Mouse (Mus musculus) megakaryocyte, adult 5-6 weeks (primary cell): ENCODE data around the gene Papss1. TPM values are rescaled to one million over a fixed set of nuclear protein-coding genes. Genes with fewer than 3 reads are reported as not detected.

ENCODE experiments used
- ATAC-seq: 2 replicates; pipeline ENCODE4 v1.8.0; 2016; ENCODE audit warnings: mild to moderate bottlenecking, inconsistent platforms; ENCODE audit not compliant: poor library complexity, severe bottlenecking
- total RNA-seq, 2 experiments: library from RNA; stranded (forward) in 1 of 2; stranded (reverse) in 1 of 2; fragments of 153-499, 151-499 nt in 1 of 2; fragments of 221-1000, 200-1000 nt in 1 of 2; gene quantifications; 2 replicates each; pipeline versions ENCODE4 v1.2.3 to v1.2.4; 2015 to 2017

Papss1 gene
- total RNA-seq, 2 experiments from 2014 or later = 19.8 to 33.4 TPM

- ATAC-seq = no peak
Measured at GRCm38 (mm10) chr3:131630407-131631317, 66.1 kb downstream of the Papss1 start.

GRCm38 (mm10) chr3:131631318-131631870 is 66.8 kb downstream of the Papss1 start:
- no peak for ATAC-seq

- no peak for ATAC-seq
Measured at GRCm38 (mm10) chr3:131634091-131634490, 69.5 kb downstream of the Papss1 start.

GRCm38 (mm10) chr3:131636126-131636525 is 71.6 kb downstream of the Papss1 start:
- ATAC-seq = no peak

GRCm38 (mm10) chr3:131637008-131637407 is 72.4 kb downstream of the Papss1 start:
- ATAC-seq = no peak

- ATAC-seq = no peak
Measured at GRCm38 (mm10) chr3:131637664-131638063, 73.1 kb downstream of the Papss1 start.

- ATAC-seq = no peak
Measured at GRCm38 (mm10) chr3:131638216-131638615, 73.6 kb downstream of the Papss1 start.

GRCm38 (mm10) chr3:131642681-131643292 is 78.2 kb downstream of the Papss1 start:
- ATAC-seq = peak; percentile 92

- no peak for ATAC-seq
Measured at GRCm38 (mm10) chr3:131645203-131645602, 80.6 kb downstream of the Papss1 start.

- ATAC-seq = no peak
Measured at GRCm38 (mm10) chr3:131654366-131654765, 89.8 kb downstream of the Papss1 start.

GRCm38 (mm10) chr3:131656032-131656431 is 91.5 kb downstream of the Papss1 start:
- ATAC-seq = no peak

- ATAC-seq = no peak
Measured at GRCm38 (mm10) chr3:131660126-131660525, 95.6 kb downstream of the Papss1 start.

- no peak for ATAC-seq
Measured at GRCm38 (mm10) chr3:131660629-131661028, 96.1 kb downstream of the Papss1 start.

- no peak for ATAC-seq
Measured at GRCm38 (mm10) chr3:131662589-131663148, 98.1 kb downstream of the Papss1 start.

GRCm38 (mm10) chr3:131669910-131670309 is 105.3 kb downstream of the Papss1 start:
- ATAC-seq = no peak

GRCm38 (mm10) chr3:131686106-131686505 is 121.5 kb downstream of the Papss1 start:
- 0 out of 2 replicates have a peak, but pooled peaks have one; percentile 12 for ATAC-seq

- ATAC-seq = no peak
Measured at GRCm38 (mm10) chr3:131689949-131690348, 125.4 kb downstream of the Papss1 start.

- ATAC-seq = no peak
Measured at GRCm38 (mm10) chr3:131690543-131690942, 126.0 kb downstream of the Papss1 start.

- no peak for ATAC-seq
Measured at GRCm38 (mm10) chr3:131691202-131691601, 126.6 kb downstream of the Papss1 start.
